Mouse (Mus musculus): ENCODE measurements around the gene Gm11096. TPM values are rescaled to one million over a fixed set of nuclear protein-coding genes. Genes with fewer than 3 reads are reported as not detected.

Gene Gm11096
- total RNA-seq, 1 experiment from 2014 or later = not detected

GRCm38 (mm10) chr17:81477420-81477819 lies 35.9 kb downstream of the Gm11096 start:
- no peak for ATAC-seq (ENCODE audit: extremely low read depth, insufficient number of reproducible peaks, low FRiP score, poor library complexity, severe bottlenecking)

DNA sequence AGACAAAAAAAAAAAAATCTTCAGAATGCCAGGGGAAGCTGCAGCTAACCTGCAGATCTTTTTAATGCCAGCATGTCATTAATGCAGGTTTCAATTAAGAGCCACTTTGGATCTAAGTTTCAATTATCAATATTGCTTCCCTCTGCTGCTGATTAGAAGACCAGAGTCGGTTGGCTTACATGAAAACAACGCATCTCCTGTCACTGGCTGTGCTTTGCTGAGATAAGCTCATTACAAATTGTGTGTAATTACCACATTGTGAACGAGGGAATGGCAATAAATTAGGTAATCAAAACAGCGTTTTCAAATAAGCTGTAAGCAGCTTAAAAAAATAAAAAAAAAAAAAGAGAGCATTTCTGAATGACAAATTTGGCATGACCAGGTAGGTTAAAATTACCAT lies 38.2 kb downstream of the Gm11096 start:
- ATAC-seq (ENCODE audit: extremely low read depth, insufficient number of reproducible peaks, low FRiP score, poor library complexity, severe bottlenecking) = no peak

GRCm38 (mm10) chr17:81480351-81481161 lies 39.0 kb downstream of the Gm11096 start:
- no peak for ATAC-seq (ENCODE audit: extremely low read depth, insufficient number of reproducible peaks, low FRiP score, poor library complexity, severe bottlenecking)

DNA sequence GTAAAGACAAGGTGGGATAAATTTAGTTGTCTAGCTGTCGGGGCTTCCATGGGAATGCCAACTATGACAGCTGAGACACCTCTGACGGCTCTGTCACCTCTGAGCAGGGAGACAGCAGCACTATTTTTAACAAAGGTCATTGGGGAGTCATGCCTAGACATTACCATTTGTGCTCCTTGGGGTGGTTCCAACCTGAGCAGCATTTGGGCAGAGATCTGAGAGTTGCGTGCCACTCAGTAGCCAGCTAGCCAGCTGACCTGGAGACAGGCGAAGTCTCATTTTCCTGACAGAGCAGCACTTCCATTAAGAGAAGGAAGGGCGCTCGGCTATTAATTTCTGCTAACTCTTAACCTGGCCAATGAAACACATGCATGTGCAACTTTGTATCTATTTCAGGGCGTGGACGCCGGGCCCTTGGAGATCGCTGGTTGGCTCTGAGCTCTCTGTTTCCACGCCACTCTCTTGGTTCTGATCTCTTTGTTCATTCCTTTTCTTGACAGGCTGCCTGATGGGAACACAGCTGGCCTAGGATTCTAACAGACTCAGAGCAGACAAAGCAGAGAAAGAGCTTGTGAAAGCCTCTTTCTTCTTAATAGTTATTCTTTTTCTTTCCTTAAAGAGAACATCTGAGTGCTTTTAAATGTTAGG lies 40.4 kb downstream of the Gm11096 start:
- no peak for ATAC-seq (ENCODE audit: extremely low read depth, insufficient number of reproducible peaks, low FRiP score, poor library complexity, severe bottlenecking)

DNA sequence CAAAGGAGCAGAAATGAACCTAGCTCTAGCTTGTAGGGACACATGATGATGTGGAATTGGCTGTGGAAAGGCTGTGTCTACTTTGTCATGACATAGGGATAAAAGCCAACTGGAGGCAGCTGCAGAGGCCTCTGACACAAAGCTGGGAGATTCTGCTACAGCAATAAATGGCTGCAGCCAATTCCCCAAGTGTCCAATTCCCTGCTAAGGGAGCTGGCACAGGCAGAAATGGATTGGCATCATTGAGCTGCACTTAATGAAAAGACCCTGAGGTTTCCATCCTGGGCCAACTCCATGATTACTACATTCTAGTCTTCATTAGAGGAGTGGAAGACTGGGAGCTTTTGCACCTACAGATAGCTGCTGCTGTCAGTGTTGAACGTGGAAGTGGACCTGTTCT lies 44.8 kb downstream of the Gm11096 start:
- ATAC-seq (ENCODE audit: extremely low read depth, insufficient number of reproducible peaks, low FRiP score, poor library complexity, severe bottlenecking) = no peak

All from neutrophil, adult 5-6 weeks (primary cell).